Mouse (Mus musculus): Measurements from ENCODE around the gene Olfr136.

Gene Olfr136

GRCm38 (mm10) chr17:38329531-38329930, at the start of gene Olfr136:
Olfr136 (plus strand) TSS chr17:38329831.
- DNase-seq (ENCODE audit: low read depth, low spot score), result no peak

DNA sequence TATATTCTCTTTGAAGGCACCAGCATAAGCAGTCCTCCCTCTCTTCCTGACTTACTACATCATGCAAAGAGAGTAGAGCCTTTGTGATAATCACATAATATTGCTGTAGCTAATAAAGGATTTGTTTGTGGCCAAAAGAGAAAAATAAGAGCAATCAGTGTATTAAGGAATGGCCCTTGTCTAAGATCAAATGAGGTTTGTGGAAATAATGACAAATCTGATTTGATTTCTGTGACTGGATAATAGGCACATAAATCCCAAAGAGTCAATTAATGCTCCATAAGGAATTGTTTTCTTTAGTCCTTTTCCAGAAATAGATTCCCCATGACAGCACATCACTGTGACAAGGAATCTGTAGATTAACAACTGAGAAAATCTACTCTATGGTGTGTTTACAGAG, 22.2 kb upstream of the Olfr136 start, which contains the start of gene Olfr137:
Gene Olfr137, minus strand, starts transcription at position 101 of the 400 bp plus-strand sequence.
- no peak for DNase-seq (ENCODE audit: low read depth, low spot score)
